Mouse (Mus musculus): ENCODE data around the gene Gm42957.
A peak's percentile ranks its signal among the peaks of the same experiment; 100 is the strongest.
"Not testable (repeated sequence)": the region's sequence is repeated elsewhere in the genome, so short reads cannot be mapped to it uniquely, and the experiment has no call there.

The Gm42957 gene

DNA sequence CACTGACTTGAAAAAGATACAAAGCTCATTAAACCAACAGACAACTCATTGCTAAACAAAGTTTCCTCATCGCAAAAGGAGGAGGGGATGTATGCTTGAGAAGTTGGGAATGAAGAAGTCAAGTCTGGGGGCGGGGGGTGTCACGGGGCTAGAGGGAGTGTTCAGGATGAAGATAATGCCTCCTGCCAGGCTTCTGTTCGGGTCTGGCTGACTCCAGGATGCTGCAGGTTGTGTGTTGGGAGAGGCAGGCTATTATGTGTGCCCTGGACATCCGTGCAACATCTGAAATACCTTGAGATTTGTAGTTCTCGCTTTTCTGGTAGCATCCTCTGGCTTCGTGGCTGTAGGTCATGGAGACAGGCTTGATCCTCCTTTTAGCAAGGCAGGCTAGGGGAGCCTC, 43.2 kb downstream of the Gm42957 start:
- no peak for DNase-seq

GRCm38 (mm10) chr3:96679159-96679674, 43.9 kb downstream of the Gm42957 start:
- DNase-seq: no peak

GRCm38 (mm10) chr3:96680269-96680956, 45.1 kb downstream of the Gm42957 start:
- no peak for DNase-seq

- DNase-seq: no peak
Measured at GRCm38 (mm10) chr3:96683496-96683895, 48.2 kb downstream of the Gm42957 start.

DNA sequence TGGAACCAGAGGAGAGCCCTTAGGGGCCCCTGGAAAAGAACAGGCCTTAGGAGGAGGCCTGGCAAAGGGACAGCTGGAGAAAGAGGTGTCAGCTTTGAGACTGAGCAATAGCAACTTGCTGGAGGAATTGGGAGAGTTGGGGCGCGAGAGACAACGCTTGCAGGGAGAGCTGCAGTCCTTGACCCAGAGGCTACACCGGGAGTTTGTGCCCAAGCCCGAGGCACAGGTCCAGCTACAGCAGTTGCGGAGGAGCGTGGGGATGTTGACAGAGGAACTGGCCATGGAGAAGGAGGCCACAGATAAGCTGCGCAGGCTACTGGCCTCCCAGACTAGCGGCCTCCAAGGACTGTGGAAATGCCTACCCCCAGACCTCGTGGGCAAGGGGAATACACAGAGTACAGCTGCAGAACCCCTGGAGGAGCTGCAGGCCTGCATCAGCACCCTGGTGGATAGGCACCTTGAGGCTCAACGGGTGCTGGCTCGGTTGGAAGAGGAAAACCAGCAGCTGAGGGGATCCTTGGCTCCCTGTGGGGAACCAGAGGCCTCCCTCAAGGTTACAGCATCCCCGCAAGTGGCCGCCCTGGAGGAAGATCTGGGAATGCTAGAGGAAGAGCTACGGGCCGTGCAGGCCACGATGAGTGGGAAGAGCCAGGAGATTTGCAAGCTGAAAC, 49.0 kb downstream of the Gm42957 start:
- no peak for DNase-seq

DNA sequence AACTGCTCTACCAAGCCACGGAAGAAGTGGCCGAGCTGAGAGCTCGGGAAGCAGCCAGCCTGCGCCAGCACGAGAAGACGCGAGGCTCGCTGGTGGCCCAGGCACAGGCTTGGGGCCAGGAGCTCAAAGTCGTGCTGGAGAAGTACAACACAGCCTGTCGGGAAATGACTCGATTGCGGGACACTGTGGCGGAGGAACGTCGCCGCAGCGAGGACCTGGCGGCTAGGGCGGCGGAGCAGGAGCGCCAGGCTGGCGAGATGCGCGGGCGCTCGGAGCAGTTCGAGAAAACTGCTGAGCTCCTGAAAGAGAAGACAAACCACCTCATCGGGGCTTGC, 49.5 kb downstream of the Gm42957 start:
- DNase-seq: no peak

DNA sequence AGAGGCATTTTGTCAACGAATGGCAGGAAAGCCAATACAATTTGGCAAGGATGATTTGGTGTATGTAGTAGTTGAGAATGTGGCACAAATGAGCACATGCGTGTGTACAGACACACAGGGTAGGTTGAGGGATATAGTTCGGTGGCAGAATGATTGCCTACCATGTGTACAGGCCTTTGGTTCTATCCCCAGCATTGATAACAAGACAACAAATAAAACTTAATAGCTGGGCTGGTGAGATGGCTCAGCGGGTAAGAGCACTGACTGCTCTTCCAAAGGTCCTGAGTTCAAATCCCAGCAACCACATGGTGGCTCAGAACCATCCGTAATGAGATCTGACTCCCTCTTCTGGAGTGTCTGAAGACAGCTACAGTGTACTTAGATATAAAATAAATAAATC, 50.8 kb downstream of the Gm42957 start:
- not testable (repeated sequence) for DNase-seq

DNA sequence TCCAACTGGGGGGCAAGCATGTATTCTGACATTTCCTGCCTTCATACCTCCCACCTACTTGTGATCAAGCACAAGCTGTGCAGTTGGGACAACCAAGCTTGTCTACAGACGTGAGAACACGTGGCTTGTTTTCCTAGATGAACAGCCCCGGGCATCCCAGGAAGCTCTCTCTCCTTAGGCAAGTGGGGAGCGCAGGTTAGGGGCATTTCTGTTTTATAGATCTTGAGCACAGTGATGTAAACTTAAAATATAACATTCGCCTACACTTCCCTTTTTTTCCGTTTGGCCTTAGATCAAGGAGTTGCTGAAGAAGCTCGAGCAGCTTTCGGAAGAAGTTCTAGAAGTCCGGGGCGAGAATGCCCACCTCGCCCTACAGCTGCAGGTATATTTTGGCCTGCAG, 53.6 kb downstream of the Gm42957 start:
- no peak for DNase-seq

DNA sequence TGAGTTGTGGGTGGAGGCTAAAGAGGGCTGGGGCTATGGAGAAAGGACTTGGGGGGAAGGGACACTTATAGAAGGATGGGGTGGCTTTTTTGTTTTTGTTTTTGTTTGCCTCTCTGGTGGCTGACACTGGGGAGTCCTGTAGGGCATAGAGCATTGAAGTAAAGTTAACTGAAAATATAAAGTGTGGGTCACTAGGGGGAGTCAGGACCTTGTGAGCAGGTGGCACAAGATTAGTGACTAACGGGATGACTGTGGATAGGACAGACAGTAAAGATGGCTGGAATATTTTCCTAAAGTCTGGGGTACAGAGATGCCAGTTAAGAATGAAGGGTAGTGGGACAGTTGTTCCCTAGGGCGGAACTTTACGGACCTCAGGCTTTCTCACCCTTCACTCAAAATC, 55.0 kb downstream of the Gm42957 start:
- DNase-seq: no peak

GRCm38 (mm10) chr3:96692506-96692905, 57.2 kb downstream of the Gm42957 start:
- DNase-seq: no peak

GRCm38 (mm10) chr3:96693579-96693978, 58.3 kb downstream of the Gm42957 start:
- DNase-seq: no peak

- peak; percentile 87 to 89 for DNase-seq
Measured at GRCm38 (mm10) chr3:96696198-96696765, 61.0 kb downstream of the Gm42957 start, which contains the start of gene Pias3. Gene Pias3 (plus strand): TSS chr3:96696384.

- DNase-seq: peak; percentile 90
Measured at GRCm38 (mm10) chr3:96696766-96697732, 61.8 kb downstream of the Gm42957 start.

DNA sequence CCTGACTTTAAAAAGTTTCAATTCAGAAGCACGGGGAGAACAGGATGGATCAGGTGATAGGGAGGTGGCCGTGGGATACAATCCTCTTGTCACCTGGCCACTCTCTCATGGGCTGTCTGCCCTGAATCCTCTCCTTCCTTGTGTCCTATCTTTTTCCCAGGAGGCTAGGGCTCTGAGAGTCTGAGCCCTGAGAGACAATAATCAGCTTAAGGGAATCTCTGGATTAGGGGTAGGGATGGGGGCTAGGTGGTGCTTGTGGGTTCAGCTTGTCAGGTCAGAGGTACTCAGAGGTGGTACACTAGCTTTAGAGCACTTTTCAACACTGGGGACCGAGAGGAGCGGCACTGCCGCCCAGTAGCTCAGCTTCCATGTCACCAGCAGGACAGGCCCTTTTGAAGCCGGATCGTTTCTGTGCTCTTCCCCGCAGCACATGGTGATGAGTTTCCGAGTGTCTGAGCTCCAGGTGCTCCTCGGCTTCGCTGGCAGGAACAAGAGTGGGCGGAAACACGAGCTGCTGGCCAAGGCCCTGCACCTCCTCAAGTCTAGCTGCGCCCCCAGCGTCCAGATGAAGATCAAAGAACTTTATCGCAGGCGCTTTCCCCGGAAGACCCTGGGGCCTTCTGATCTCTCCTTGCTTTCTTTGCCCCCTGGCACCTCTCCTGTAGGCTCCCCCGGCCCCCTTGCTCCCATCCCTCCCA, 63.9 kb downstream of the Gm42957 start:
- DNase-seq: no peak

DNA sequence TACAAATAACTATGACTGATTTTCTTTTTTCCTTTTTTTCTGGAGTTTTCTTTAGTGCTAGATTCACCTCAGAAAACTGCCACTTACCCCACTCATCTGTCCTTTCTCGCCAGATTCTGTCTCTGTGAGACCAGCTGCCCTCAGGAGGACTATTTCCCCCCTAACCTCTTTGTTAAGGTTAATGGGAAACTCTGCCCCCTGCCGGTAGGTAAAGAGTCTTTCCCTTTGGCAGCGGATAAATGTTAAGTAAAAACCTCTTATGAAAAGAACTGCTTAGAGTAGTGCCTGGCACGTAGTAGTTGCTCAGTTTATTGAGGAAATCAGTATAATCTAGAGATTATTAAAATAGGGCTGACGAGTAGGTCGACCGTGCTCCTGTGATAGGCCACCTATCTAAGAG, 65.1 kb downstream of the Gm42957 start:
- DNase-seq: no peak

- DNase-seq: no peak
Measured at GRCm38 (mm10) chr3:96701003-96701402, 65.7 kb downstream of the Gm42957 start.
